Mouse (Mus musculus): ENCODE measurements around the gene Atp8b3. TPM values are rescaled to one million over a fixed set of nuclear protein-coding genes. Genes with fewer than 3 reads are reported as not detected.

Atp8b3 gene
- polyA plus RNA-seq, 1 experiment from 2014 or later: 0.37 TPM

DNA sequence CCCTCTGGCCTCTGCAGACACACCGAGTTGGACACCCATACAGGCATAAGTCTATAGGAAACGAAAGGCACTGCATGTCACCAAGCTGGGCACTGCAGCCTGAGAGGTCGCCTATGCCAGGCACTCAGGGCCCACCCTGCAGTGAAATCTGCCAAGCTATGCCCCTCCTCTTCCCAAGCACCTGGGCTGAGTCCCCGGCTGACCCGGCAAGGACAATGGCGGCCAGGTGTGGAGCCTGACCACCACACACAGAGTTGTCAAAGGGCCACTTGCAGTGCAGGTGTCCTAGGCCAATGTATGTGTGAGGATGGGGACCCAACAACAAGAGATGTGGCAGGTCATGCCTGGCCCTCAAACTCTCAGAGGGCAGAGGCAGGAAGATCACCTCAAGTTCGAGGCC is 20.5 kb upstream of the Atp8b3 start:
- H3K4me1 ChIP-seq (ENCODE audit: control insufficient read depth, insufficient read depth, low read length): peaks cover 9% of the 10 kb centered on the region
- H3K27me3 ChIP-seq (ENCODE audit: control insufficient read depth, insufficient read depth, low read length): no peaks in the 10 kb centered on the region
- no peaks in the 10 kb centered on the region for H3K9me3 ChIP-seq (ENCODE audit: control insufficient read depth, low read length)
- ATAC-seq (ENCODE audit: insufficient number of reproducible peaks, low FRiP score, low TSS enrichment, low read depth): no peak
- peaks cover 3% of the 10 kb centered on the region; the same call in 1 of the 2 replicates for H3K36me3 ChIP-seq (ENCODE audit: control insufficient read depth, insufficient read depth, low read length)
- H3K27ac ChIP-seq (replicated peaks; ENCODE audit: low read depth, low read length): no peak overlapping the region
- no peak for DNase-seq (ENCODE audit: low spot score)
- no peak overlapping the region for H3K4me2 ChIP-seq (ENCODE audit: low read depth, severe bottlenecking)
- H3K4me3 ChIP-seq (ENCODE audit: low read depth, low read length): no peak overlapping the region
- 86% methylated on average over 7 of the region's 7 CpGs for WGBS
- H3K9ac ChIP-seq (ENCODE audit: low read length): peak overlapping the region; percentile 22; the same call in 1 of the 2 replicates

DNA sequence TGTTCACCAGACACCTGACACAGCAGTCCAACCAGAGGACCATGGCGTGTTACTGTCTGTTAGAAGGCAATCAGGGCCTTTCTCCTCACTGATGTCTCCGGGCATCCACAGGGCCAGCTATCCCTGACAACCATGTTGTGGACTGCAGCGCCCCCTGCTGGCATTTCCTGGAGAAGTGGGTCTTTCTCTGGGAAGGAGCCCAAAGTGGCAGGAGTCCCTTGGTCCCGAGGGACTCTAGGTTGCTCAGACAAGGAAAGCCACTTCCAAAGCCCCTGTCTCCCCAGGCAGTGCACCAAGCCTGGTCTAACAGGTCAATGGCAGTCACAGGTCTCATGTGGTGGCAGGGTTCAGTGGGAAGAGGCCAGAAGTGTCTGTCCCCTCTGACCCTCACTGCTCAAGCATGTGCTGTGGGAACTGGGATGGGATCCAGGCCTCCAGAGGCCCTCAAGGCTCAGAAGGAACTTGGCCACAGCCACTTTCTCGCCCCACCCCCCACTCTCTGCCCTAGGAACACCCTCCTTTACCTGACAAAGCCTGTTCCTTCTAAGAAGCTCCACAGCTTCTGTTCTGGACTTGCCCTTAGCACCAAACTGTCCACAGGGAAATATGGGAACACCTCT is 18.5 kb upstream of the Atp8b3 start:
- 41% methylated on average over 5 of the region's 5 CpGs for WGBS
- H3K36me3 ChIP-seq (ENCODE audit: control insufficient read depth, insufficient read depth, low read length): peaks cover 3% of the 10 kb centered on the region; the same call in 1 of the 2 replicates
- H3K27me3 ChIP-seq (ENCODE audit: control insufficient read depth, insufficient read depth, low read length): no peaks in the 10 kb centered on the region
- no peak overlapping the region for H3K4me2 ChIP-seq (ENCODE audit: low read depth, severe bottlenecking)
- ATAC-seq (ENCODE audit: insufficient number of reproducible peaks, low FRiP score, low TSS enrichment, low read depth) (no peak), DNase-seq (ENCODE audit: low spot score) (peak; percentile 84)
- H3K4me1 ChIP-seq (ENCODE audit: control insufficient read depth, insufficient read depth, low read length): peaks cover 9% of the 10 kb centered on the region
- no peak overlapping the region for H3K4me3 ChIP-seq (ENCODE audit: low read depth, low read length)
- no peaks in the 10 kb centered on the region for H3K9me3 ChIP-seq (ENCODE audit: control insufficient read depth, low read length)
- H3K9ac ChIP-seq (ENCODE audit: low read length): no peak overlapping the region
- no peak overlapping the region for H3K27ac ChIP-seq (replicated peaks; ENCODE audit: low read depth, low read length)

DNA sequence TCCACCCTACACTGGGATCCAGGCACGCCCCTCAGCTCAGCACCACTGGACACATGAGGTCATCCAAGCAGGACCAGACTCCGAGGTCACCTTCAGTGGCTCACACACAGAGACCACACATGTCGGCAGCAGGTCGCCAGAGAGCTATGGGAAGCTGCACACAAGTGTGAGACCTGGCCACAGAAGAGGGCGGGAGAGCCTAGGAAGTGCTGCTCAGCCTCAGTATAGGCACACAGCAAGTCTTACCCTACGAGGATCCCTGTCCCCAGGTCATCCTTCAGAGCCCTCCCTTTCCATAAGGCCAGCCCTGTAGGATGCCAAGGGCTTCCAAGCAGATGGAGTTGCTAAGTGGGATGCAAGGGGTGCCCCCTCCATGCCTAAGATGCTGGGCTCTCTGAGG is 15.1 kb upstream of the Atp8b3 start:
- no peaks in the 10 kb centered on the region for H3K27me3 ChIP-seq (ENCODE audit: control insufficient read depth, insufficient read depth, low read length)
- no peaks in the 10 kb centered on the region for H3K9me3 ChIP-seq (ENCODE audit: control insufficient read depth, low read length)
- peaks cover 12% of the 10 kb centered on the region for H3K36me3 ChIP-seq (ENCODE audit: control insufficient read depth, insufficient read depth, low read length)
- H3K27ac ChIP-seq (replicated peaks; ENCODE audit: low read depth, low read length): no peak overlapping the region
- no peak for DNase-seq (ENCODE audit: low spot score)
- no peak overlapping the region; the same call in 1 of the 2 replicates for H3K9ac ChIP-seq (ENCODE audit: low read length)
- ATAC-seq (ENCODE audit: insufficient number of reproducible peaks, low FRiP score, low TSS enrichment, low read depth): no peak
- H3K4me3 ChIP-seq (ENCODE audit: low read depth, low read length): no peak overlapping the region
- no peaks in the 10 kb centered on the region for H3K4me1 ChIP-seq (ENCODE audit: control insufficient read depth, insufficient read depth, low read length)
- WGBS: 90% methylated on average over 6 of the region's 6 CpGs
- H3K4me2 ChIP-seq (ENCODE audit: low read depth, severe bottlenecking): no peak overlapping the region

DNA sequence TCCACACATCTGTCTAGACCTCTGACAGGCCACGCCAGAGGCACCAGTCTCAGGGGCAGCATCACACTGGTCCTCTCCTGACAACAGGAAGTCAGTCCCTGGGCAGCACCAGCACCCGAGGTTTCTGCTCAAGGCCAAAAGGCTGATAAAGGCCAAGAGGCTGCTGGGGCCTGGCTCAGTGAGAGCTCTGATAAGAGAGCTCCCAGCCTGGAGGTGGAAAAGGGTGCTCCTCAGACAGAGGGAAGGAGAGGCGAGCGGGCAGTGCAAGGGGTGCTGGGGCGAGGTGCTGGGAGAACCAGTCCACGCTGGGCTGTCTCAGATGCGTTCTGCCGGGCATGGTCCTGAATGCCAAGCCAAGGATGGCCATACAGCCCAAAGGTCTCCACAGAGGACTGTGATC is 14.7 kb upstream of the Atp8b3 start:
- DNase-seq (ENCODE audit: low spot score): no peak
- no peak overlapping the region for H3K9ac ChIP-seq (ENCODE audit: low read length)
- no peaks in the 10 kb centered on the region for H3K27me3 ChIP-seq (ENCODE audit: control insufficient read depth, insufficient read depth, low read length)
- no peaks in the 10 kb centered on the region for H3K9me3 ChIP-seq (ENCODE audit: control insufficient read depth, low read length)
- peaks cover 15% of the 10 kb centered on the region for H3K36me3 ChIP-seq (ENCODE audit: control insufficient read depth, insufficient read depth, low read length)
- no peak overlapping the region for H3K4me2 ChIP-seq (ENCODE audit: low read depth, severe bottlenecking)
- H3K27ac ChIP-seq (replicated peaks; ENCODE audit: low read depth, low read length): no peak overlapping the region
- no peak overlapping the region for H3K4me3 ChIP-seq (ENCODE audit: low read depth, low read length)
- no peaks in the 10 kb centered on the region for H3K4me1 ChIP-seq (ENCODE audit: control insufficient read depth, insufficient read depth, low read length)
- WGBS: 87% methylated on average over 8 of the region's 8 CpGs
- no peak for ATAC-seq (ENCODE audit: insufficient number of reproducible peaks, low FRiP score, low TSS enrichment, low read depth)

DNA sequence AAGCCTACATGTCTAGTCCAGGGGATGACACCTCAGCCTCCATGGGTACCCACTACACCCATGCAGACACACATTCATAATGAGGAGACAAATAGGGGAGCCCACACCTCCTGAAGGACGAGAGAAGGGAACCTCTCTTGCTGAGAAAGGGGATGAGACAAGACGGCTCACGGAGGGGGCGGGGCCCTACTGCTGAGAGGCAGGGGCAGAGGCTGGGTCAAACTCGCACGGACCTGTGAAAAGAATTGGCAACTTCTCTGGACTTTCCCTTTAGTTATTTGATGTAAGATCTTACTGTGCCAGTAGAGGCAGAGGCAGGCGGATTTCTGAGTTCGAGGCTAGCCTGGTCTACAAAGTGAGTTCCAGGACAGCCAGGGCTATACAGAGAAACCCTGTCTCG is 13.4 kb upstream of the Atp8b3 start:
- WGBS: 67% methylated on average over 9 of the region's 9 CpGs
- no peak for ATAC-seq (ENCODE audit: insufficient number of reproducible peaks, low FRiP score, low TSS enrichment, low read depth)
- no peak overlapping the region for H3K4me2 ChIP-seq (ENCODE audit: low read depth, severe bottlenecking)
- H3K27ac ChIP-seq (replicated peaks; ENCODE audit: low read depth, low read length): no peak overlapping the region
- no peak overlapping the region for H3K9ac ChIP-seq (ENCODE audit: low read length)
- H3K9me3 ChIP-seq (ENCODE audit: control insufficient read depth, low read length): no peaks in the 10 kb centered on the region
- H3K4me3 ChIP-seq (ENCODE audit: low read depth, low read length): no peak overlapping the region
- DNase-seq (ENCODE audit: low spot score): no peak
- H3K27me3 ChIP-seq (ENCODE audit: control insufficient read depth, insufficient read depth, low read length): no peaks in the 10 kb centered on the region
- no peaks in the 10 kb centered on the region for H3K4me1 ChIP-seq (ENCODE audit: control insufficient read depth, insufficient read depth, low read length)
- peaks cover 19% of the 10 kb centered on the region for H3K36me3 ChIP-seq (ENCODE audit: control insufficient read depth, insufficient read depth, low read length)

DNA sequence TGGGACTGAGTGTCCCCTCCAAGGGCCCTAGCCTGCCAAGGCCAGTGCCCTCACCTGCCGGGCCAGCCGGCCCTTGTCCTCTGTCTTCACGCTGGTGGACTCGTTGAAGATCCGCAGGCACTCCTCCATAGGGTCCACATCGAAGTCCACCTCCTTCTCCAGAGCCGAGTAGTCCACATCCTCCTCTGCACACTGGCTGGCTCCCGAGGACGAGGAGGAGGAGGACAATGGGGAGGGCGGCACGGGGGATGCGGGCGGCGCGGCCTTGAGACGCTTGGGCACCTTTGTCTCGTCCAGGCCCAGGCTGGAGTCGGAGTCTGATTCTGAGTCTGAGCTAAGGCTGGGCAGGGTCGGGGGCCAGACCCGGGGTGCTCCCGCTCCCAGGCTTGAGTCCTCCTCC is 10.4 kb upstream of the Atp8b3 start:
- Histone ChIP-seq H3K36me3 (ENCODE audit: control insufficient read depth, insufficient read depth, low read length) (peaks cover 34% of the 10 kb centered on the region), H3K27ac (replicated peaks; ENCODE audit: low read depth, low read length) (no peak overlapping the region)
- ATAC-seq (ENCODE audit: insufficient number of reproducible peaks, low FRiP score, low TSS enrichment, low read depth): no peak

DNA sequence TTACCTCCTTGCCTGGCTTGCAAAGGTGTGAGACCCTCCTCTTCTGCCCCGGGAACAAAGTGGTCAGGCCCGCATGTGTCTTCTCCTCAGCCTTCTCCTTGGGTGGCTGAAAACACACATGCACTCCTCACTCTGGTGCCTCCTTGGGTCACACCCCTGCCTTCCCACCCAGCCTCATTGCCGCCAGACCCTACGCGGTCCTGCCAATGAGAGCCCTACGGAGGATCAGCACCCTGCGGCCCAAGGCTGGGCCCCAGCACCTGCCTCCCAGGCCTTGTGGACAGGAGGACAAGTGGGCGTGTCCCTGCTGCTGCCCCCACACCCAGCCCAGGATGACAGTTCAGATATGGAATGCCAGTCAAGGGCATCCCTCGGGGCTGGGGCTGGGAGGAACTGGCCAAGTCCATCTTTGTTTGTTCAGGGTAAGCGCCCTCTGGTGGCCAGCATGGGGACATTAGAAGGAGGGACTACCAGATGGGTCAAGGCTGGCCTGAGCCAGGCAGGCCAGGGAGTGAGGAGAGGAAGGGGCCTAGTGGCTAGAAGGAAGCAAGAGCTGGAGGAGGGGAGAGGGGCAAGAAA is 9.6 kb upstream of the Atp8b3 start:
- H3K4me3 ChIP-seq (ENCODE audit: low read depth, low read length): no peak overlapping the region
- WGBS: 79% methylated on average over 10 of the region's 10 CpGs
- no peak overlapping the region for H3K4me2 ChIP-seq (ENCODE audit: low read depth, severe bottlenecking)
- no peaks in the 10 kb centered on the region for H3K9me3 ChIP-seq (ENCODE audit: control insufficient read depth, low read length)
- peak; percentile 79 for DNase-seq (ENCODE audit: low spot score)
- no peaks in the 10 kb centered on the region for H3K27me3 ChIP-seq (ENCODE audit: control insufficient read depth, insufficient read depth, low read length)
- peaks cover 37% of the 10 kb centered on the region for H3K36me3 ChIP-seq (ENCODE audit: control insufficient read depth, insufficient read depth, low read length)
- no peak overlapping the region for H3K9ac ChIP-seq (ENCODE audit: low read length)
- ATAC-seq (ENCODE audit: insufficient number of reproducible peaks, low FRiP score, low TSS enrichment, low read depth): peak; percentile 24
- no peak overlapping the region for H3K27ac ChIP-seq (replicated peaks; ENCODE audit: low read depth, low read length)
- H3K4me1 ChIP-seq (ENCODE audit: control insufficient read depth, insufficient read depth, low read length): no peaks in the 10 kb centered on the region

More for the DNA sequence above, 10.4 kb upstream of the Atp8b3 start:
- no peak for DNase-seq (ENCODE audit: low spot score)
- H3K4me1 ChIP-seq (ENCODE audit: control insufficient read depth, insufficient read depth, low read length): no peaks in the 10 kb centered on the region
- H3K9ac ChIP-seq (ENCODE audit: low read length): no peak overlapping the region
- H3K4me3 ChIP-seq (ENCODE audit: low read depth, low read length): no peak overlapping the region
- H3K9me3 ChIP-seq (ENCODE audit: control insufficient read depth, low read length): no peaks in the 10 kb centered on the region
- H3K27me3 ChIP-seq (ENCODE audit: control insufficient read depth, insufficient read depth, low read length): no peaks in the 10 kb centered on the region
- WGBS: 89% methylated on average over 21 of the region's 21 CpGs
- H3K4me2 ChIP-seq (ENCODE audit: low read depth, severe bottlenecking): no peak overlapping the region

DNA sequence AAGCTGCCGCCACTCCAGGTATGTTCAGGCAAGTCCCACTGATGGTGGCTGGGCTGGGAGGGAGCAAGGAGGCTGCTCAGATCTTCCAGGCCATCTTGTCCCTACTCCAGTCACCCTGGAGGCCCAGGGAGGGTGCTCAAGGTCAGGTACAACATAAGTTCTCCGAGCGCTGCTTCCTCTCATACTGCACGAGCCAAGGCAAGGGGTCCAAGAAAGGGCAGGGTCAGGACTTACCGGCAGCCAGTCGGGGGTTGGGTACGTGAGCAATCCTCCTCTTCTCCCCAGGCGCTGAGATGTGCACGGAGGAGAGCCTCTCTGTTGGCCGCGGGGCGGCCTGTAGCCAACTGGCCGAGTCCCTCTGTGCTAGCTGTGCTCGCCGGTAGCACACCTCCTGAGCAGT is 8.6 kb upstream of the Atp8b3 start:
- Histone ChIP-seq H3K9me3 (ENCODE audit: control insufficient read depth, low read length) (no peaks in the 10 kb centered on the region), H3K9ac (ENCODE audit: low read length) (no peak overlapping the region), H3K4me2 (ENCODE audit: low read depth, severe bottlenecking) (no peak overlapping the region), H3K4me1 (ENCODE audit: control insufficient read depth, insufficient read depth, low read length) (no peaks in the 10 kb centered on the region), H3K27ac (replicated peaks; ENCODE audit: low read depth, low read length) (no peak overlapping the region), H3K27me3 (ENCODE audit: control insufficient read depth, insufficient read depth, low read length) (no peaks in the 10 kb centered on the region), H3K4me3 (ENCODE audit: low read depth, low read length) (no peak overlapping the region), H3K36me3 (ENCODE audit: control insufficient read depth, insufficient read depth, low read length) (peaks cover 43% of the 10 kb centered on the region)
- WGBS: 90% methylated on average over 15 of the region's 15 CpGs
- DNase-seq (ENCODE audit: low spot score) (no peak), ATAC-seq (ENCODE audit: insufficient number of reproducible peaks, low FRiP score, low TSS enrichment, low read depth) (no peak)

DNA sequence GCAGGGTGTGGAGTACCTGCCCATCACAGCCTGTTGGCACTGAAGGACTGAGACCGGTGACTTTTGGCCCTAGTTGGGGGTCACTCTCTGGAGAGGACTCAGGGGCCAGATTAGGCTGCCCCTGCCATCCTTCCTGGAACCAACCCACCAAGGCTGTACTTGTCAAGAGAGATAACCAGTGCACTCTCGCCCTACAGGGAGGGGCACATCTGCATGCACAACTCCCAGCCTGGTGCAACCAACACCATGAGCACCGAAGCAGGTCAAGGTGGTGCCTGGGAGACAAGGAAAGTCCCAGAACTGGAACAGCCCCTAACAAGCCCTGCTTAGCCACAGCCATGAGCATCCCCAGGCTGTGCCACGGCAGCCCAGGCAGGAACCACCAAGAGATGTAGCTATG is 8.0 kb upstream of the Atp8b3 start:
- H3K9ac ChIP-seq (ENCODE audit: low read length): no peak overlapping the region
- H3K4me2 ChIP-seq (ENCODE audit: low read depth, severe bottlenecking): no peak overlapping the region

More for the DNA sequence above, 8.0 kb upstream of the Atp8b3 start:
- ATAC-seq (ENCODE audit: insufficient number of reproducible peaks, low FRiP score, low TSS enrichment, low read depth) (no peak), DNase-seq (ENCODE audit: low spot score) (no peak)
- 90% methylated on average over 4 of the region's 4 CpGs for WGBS
- no peak overlapping the region for H3K4me3 ChIP-seq (ENCODE audit: low read depth, low read length)
- no peaks in the 10 kb centered on the region for H3K9me3 ChIP-seq (ENCODE audit: control insufficient read depth, low read length)
- H3K4me1 ChIP-seq (ENCODE audit: control insufficient read depth, insufficient read depth, low read length): no peaks in the 10 kb centered on the region
- H3K27me3 ChIP-seq (ENCODE audit: control insufficient read depth, insufficient read depth, low read length): no peaks in the 10 kb centered on the region
- peaks cover 47% of the 10 kb centered on the region for H3K36me3 ChIP-seq (ENCODE audit: control insufficient read depth, insufficient read depth, low read length)
- H3K27ac ChIP-seq (replicated peaks; ENCODE audit: low read depth, low read length): no peak overlapping the region
